Mouse (Mus musculus) lung, postnatal 0 days (tissue): ENCODE results near the gene Cinp.

Experiments used
- CTCF ChIP-seq: IDR thresholded peaks from 2 replicates; pipeline ENCODE4 v1.5.1; 2016; ENCODE audit warnings: antibody characterized with exemption, mild to moderate bottlenecking
- EP300 ChIP-seq: IDR thresholded peaks from 2 replicates; pipeline ENCODE4 v1.6.1; 2016; ENCODE audit warnings: antibody characterized with exemption, mild to moderate bottlenecking, control low read depth

DNA sequence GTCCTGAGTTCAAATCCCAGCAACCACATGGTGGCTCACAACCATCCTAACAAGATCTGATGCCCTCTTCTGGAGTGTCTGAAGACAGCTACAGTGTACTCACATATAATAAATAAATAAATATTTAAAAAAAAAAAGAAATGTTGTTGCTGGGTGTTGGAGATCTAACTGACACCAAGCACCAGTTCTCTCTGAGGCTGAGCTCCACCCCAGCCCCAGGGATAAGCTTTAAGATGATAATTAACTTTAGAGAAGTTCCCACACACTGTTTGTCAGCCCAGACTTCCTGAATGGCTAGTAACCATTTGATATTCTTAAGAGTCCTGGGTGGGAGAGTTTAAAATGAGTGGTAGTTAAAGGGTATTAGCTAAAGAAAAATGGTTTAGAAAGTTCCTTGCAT, 28.7 kb downstream of the Cinp start:
- no peak for TF ChIP-seq CTCF
- no peak for TF ChIP-seq EP300
